Mouse (Mus musculus) G1E (cell line): ENCODE results near the gene Mia3.
"Not testable (repeated sequence)": the region's sequence is repeated elsewhere in the genome, so short reads cannot be mapped to it uniquely, and the experiment has no call there.

Experiments used
- CTCF ChIP-seq: IDR thresholded peaks from 2 replicates; pipeline ENCODE4 v1.5.1; 2012; ENCODE audit warnings: low read depth, low read length, inconsistent platforms, mixed read lengths
- GATA1 ChIP-seq: IDR thresholded peaks from 2 replicates; pipeline ENCODE4 v1.6.1; 2012; ENCODE audit warnings: borderline replicate concordance, low read length, inconsistent platforms, mixed read lengths
- GATA2 ChIP-seq: IDR thresholded peaks from 2 replicates; pipeline ENCODE4 v1.6.1; 2012; ENCODE audit warnings: low read depth, low read length, inconsistent platforms, borderline replicate concordance
- TAL1 ChIP-seq: conservative IDR thresholded peaks from 2 replicates; pipeline ENCODE4 v1.6.1; 2012; ENCODE audit warnings: low read depth, low read length, inconsistent platforms, mixed read lengths

DNA sequence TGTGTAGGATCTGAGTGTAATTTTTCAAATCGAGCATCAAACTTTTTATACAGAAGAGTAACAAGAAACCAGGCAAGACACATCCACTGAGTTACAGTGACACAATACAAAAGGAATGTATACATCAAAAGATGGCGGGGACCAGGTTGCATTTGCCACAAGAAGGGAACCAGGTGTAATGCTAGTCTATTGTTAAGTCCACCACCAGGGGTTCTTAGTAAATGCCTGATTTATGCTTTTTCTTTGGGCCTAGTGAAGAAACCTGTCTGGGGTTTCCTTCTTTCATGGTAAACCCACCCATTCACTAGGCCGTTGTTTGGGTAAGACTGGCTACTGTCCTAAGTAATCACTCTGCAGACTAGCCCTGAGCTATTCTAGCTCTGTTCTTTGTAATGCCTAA lies 10.0 kb upstream of the Mia3 start:
- not testable (repeated sequence) for TF ChIP-seq CTCF, GATA1, TAL1, GATA2
